Mouse (Mus musculus): Measurements from ENCODE around the gene Cuedc1.

DNA sequence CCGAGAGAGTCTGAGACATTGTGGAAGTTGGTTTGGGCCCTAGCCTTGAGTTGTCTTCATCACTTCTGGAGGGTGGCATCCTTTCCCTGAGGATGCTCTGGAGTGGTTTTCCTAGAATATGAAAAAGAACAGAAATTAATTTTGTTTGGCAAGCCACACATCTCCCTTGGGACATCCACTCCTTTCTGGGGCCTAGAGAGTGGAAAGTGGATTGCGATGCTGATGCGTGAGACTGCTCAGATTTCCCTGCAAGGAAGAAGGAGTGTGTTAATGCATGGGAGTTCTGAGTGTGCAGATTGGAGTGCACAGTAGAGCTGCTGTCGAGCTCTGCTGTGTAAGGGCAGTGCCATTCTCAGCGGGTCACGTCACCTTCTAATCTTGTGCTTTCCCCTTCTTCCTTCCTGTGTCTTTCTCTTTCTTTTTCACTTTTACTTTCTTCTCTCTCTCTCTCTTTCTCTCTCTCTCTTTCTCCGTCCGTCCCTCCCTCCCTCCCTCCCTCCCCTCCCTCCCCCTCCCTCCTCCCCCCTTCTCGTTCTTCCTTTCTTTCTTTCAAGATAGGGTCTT lies 12.3 kb downstream of the Cuedc1 start:
- TF ChIP-seq GATA1 (IDR thresholded peaks at IDR 0.05; ENCODE audit: low read depth, low read length) = no peak
- no peak for TF ChIP-seq ZKSCAN1 (IDR thresholded peaks at IDR 0.05; ENCODE audit: low read depth, low read length)

Data from MEL (cell line).